Mouse (Mus musculus) spleen, adult 2 months (tissue): ENCODE data around the gene Atl3. TPM values are rescaled to one million over a fixed set of nuclear protein-coding genes. Genes with fewer than 3 reads are reported as not detected.

ENCODE experiments used
- DNase-seq, 2 experiments: peaks; one replicate each; pipeline versions ENCODE4 v3.0.0 to v3.0.0-alpha.2; 2012 to 2021; ENCODE audit warnings: low spot score in 2 of 2, low read depth in 1 of 2
- H3K27ac ChIP-seq: fragments of 200-500 bp; 2 replicates; pipeline ENCODE4 v1.5.1; 2012; ENCODE audit warnings: low read length, inconsistent platforms; ENCODE audit not compliant: insufficient read depth
- H3K27me3 ChIP-seq: fragments of 200-500 bp; 2 replicates; pipeline ENCODE4 v1.6.1; 2012; ENCODE audit warnings: mild to moderate bottlenecking, moderate library complexity, low read length, inconsistent platforms; ENCODE audit not compliant: control insufficient read depth, insufficient read depth
- H3K36me3 ChIP-seq: fragments of 200-500 bp; 2 replicates; pipeline ENCODE4 v1.6.1; 2012; ENCODE audit warnings: mild to moderate bottlenecking, low read length, inconsistent platforms; ENCODE audit not compliant: control insufficient read depth, insufficient read depth
- H3K4me1 ChIP-seq: fragments of 200-500 bp; 2 replicates; pipeline ENCODE4 v1.6.1; 2011; ENCODE audit warnings: inconsistent platforms; ENCODE audit not compliant: control insufficient read depth, insufficient read depth, insufficient read length
- H3K4me3 ChIP-seq: fragments of 200-500 bp; 2 replicates; pipeline ENCODE4 v1.5.1; 2011; ENCODE audit warnings: mild to moderate bottlenecking, inconsistent platforms; ENCODE audit not compliant: insufficient read depth, insufficient read length; ENCODE audit errors: extremely low read depth
- CTCF ChIP-seq: fragments of 200-500 bp; IDR thresholded peaks from 2 replicates; pipeline ENCODE4 v1.5.1; 2011; ENCODE audit warnings: mild to moderate bottlenecking, inconsistent platforms; ENCODE audit not compliant: insufficient read depth, insufficient read length, insufficient replicate concordance; ENCODE audit errors: extremely low read depth
- POLR2A ChIP-seq: fragments of 200-500 bp; IDR thresholded peaks from 2 replicates; pipeline ENCODE4 v1.6.1; 2011; ENCODE audit warnings: low read depth, low read length, inconsistent platforms
- WGBS: fragments of 180-500 bp; shearing (Covaris S2); methylation state at CpG from one replicate; pipeline ENCODE4 v1.1.7; 2018; 5-methylcytosine and 5-hydroxymethylcytosine counted together
- polyA plus RNA-seq: library from polyadenylated mRNA; depleted of rRNA; stranded (reverse); fragments of >200 nt; gene quantifications from 2 replicates; pipeline ENCODE4 v1.2.3, GENCODE M21; 2012

Gene Atl3
- polyA plus RNA-seq, 1 experiment, result 6.7 TPM

DNA sequence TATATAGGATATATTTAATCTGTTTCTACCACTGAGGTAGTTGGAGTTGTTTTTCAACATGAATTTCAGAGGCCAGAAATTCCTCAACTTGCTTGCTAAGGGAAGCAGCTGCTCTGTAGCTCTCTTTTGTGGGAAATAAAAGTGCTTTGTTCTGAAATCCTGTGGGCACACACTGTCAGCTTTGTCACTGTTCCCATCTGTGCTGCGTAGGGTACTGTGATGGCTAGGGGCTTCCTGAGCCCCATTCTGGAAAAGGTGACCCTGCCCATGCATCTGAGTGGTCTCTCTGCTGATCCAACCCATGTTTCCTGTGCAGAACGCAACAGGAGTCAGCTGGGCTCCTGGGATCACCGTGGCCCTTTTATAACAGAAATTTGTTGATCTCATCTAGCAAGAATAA is 73.0 kb downstream of the Atl3 start:
- H3K36me3 ChIP-seq, result no peaks in the 10 kb centered on the region
- no peak for DNase-seq
- H3K4me1 ChIP-seq, result peaks cover under 1% of the 10 kb centered on the region; the same call in 1 of the 2 replicates
- H3K27me3 ChIP-seq, result no peaks in the 10 kb centered on the region
- H3K27ac ChIP-seq, result no peak overlapping the region
- TF ChIP-seq CTCF, result no peak
- WGBS, result 93% methylated on average over 3 of the region's 3 CpGs
- no peak overlapping the region for H3K4me3 ChIP-seq

DNA sequence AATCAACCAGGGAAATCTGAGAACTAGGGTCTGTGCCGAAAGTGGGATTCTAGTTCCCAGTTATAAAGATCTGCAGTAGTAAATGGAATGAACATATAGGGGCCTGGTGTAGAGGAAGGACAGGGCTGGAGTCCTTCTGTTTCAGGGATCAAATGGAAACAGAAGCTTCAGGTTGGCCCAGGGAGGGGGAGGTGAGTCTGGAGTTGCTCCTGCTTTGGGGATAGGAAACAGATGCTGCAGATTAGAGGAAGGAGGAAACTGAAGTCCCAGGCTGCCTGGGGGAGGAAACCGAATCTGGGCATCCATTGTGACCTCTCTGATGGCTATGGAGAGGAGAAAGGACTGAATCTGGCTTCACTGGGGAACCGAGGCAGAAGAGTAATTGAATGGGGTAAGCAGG is 74.5 kb downstream of the Atl3 start:
- 48% methylated on average over 3 of the region's 3 CpGs for WGBS
- no peak for TF ChIP-seq POLR2A
- no peak for TF ChIP-seq CTCF
- Histone ChIP-seq H3K27ac (no peak overlapping the region), H3K36me3 (no peaks in the 10 kb centered on the region), H3K4me1 (no peaks in the 10 kb centered on the region), H3K27me3 (no peaks in the 10 kb centered on the region), H3K4me3 (no peak overlapping the region)
- no peak for DNase-seq

- H3K36me3 ChIP-seq, result no peaks in the 10 kb centered on the region
- H3K27me3 ChIP-seq, result no peaks in the 10 kb centered on the region
- DNase-seq, result no peak
- 63% methylated on average over 5 of the region's 5 CpGs for WGBS
- H3K4me3 ChIP-seq, result no peak overlapping the region
- no peaks in the 10 kb centered on the region for H3K4me1 ChIP-seq
- no peak for TF ChIP-seq POLR2A
- no peak for TF ChIP-seq CTCF
- no peak overlapping the region for H3K27ac ChIP-seq
Measured at GRCm38 (mm10) chr19:7569650-7570049, 75.8 kb downstream of the Atl3 start.

- TF ChIP-seq POLR2A (no peak), CTCF (no peak)
- no peak overlapping the region for H3K27ac ChIP-seq
- WGBS, result 97% methylated on average over 1 of the region's 1 CpGs
- H3K4me3 ChIP-seq, result no peak overlapping the region
- DNase-seq, result no peak
- peaks cover 10% of the 10 kb centered on the region for H3K36me3 ChIP-seq
- H3K27me3 ChIP-seq, result no peaks in the 10 kb centered on the region
- no peaks in the 10 kb centered on the region for H3K4me1 ChIP-seq
Measured at GRCm38 (mm10) chr19:7576180-7576579, 82.3 kb downstream of the Atl3 start.

DNA sequence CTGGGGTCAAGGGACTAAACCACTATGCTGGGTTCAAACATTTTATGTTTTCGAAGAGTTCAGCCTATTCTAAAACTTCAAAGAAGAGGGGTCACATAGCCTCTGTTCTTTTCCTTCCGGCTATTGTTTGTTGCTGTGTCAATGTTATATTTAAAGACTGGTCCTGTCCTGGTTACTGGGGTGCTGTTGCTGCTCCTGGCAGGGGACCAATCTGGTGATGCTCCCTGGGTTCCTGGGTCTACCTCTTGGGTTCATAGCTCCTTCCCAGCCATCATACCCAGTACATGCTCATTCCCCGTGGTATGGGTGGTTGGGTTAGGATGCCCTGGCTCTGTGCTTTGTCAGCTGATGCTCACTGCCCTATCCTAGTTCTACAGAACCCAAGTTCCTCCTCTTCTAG is 83.9 kb downstream of the Atl3 start:
- DNase-seq, result no peak

GRCm38 (mm10) chr19:7581042-7581441 is 87.2 kb downstream of the Atl3 start:
- no peak for DNase-seq
- Histone ChIP-seq H3K36me3 (peaks cover 9% of the 10 kb centered on the region), H3K27me3 (no peaks in the 10 kb centered on the region), H3K4me1 (no peaks in the 10 kb centered on the region), H3K27ac (no peak overlapping the region), H3K4me3 (no peak overlapping the region)
- TF ChIP-seq POLR2A, result no peak
- TF ChIP-seq CTCF, result no peak
- 28% methylated on average over 5 of the region's 5 CpGs for WGBS

More for the DNA sequence above, 83.9 kb downstream of the Atl3 start:
- Histone ChIP-seq H3K4me1 (no peaks in the 10 kb centered on the region), H3K4me3 (no peak overlapping the region), H3K36me3 (peaks cover 10% of the 10 kb centered on the region), H3K27me3 (no peaks in the 10 kb centered on the region), H3K27ac (no peak overlapping the region)
- TF ChIP-seq POLR2A (no peak), CTCF (no peak)
- WGBS, result 93% methylated on average over 3 of the region's 3 CpGs

DNA sequence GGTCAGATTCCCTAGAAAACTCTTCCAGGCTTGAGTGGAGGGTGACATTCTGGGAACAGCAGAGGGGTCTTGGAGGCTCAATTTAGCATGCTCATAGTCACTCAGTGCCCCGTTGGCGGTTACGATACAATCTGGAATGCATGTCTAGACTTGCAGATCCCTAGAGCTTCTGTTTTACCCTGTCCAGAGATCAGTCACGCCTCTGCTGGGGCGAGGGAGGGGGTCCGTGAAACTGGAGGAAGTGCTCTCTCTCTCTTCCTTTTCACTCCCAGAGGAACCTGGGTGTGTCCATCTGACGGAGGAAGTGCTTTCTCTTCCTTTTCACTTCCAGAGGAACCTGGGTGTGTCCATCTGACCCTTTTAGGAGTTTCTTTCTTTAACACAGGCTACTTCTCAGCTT is 89.3 kb downstream of the Atl3 start:
- peaks cover 11% of the 10 kb centered on the region for H3K36me3 ChIP-seq
- no peak overlapping the region for H3K27ac ChIP-seq
- TF ChIP-seq POLR2A (no peak), CTCF (no peak)
- no peak for DNase-seq
- no peak overlapping the region for H3K4me3 ChIP-seq
- WGBS, result 75% methylated on average over 7 of the region's 7 CpGs
- no peaks in the 10 kb centered on the region for H3K27me3 ChIP-seq
- H3K4me1 ChIP-seq, result no peaks in the 10 kb centered on the region
